Mouse (Mus musculus) liver, adult 2 months (tissue): ENCODE data around the gene Rnpc3.

Experiments used
- CTCF ChIP-seq: fragments of 200-500 bp; IDR thresholded peaks from 2 replicates; pipeline ENCODE4 v1.5.1; 2011; ENCODE audit warnings: low read depth, low read length, control low read depth
- POLR2A ChIP-seq: fragments of 200-500 bp; IDR thresholded peaks from 2 replicates; pipeline ENCODE4 v1.6.1; 2011; ENCODE audit warnings: low read length, control low read depth; ENCODE audit not compliant: insufficient read depth; ENCODE audit errors: extremely low read depth

DNA sequence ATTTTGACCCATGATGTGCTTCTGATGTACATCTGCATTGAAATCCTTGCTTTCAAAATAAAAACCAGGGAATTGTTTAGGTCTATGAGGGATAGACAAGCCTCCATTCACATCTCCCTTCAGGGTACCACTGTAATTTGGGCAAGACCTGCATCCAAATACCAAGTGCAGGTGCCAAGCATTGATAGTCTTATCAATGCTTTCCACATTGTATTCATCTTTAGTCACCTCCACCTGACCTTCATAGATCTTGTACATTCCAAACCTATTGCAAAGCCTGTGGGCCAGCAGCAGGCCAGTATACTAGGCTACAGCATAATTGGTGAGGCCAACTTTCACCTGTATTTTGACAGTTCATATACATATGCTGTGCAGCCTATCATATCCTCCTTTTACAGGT is 1.7 kb upstream of the Rnpc3 start:
- TF ChIP-seq CTCF (no peak), POLR2A (no peak)
